Mouse (Mus musculus): ENCODE results near the gene Prap1.

- TF ChIP-seq CTCF (IDR thresholded peaks at IDR 0.05; ENCODE audit: low read depth) (no peak), EP300 (IDR thresholded peaks at IDR 0.05; ENCODE audit: low read depth) (no peak)
Observed at GRCm38 (mm10) chr7:140049115-140049689, 44.0 kb upstream of the Prap1 start.
